Mouse (Mus musculus): ENCODE data around the gene Baat.

- TF ChIP-seq CTCF (conservative IDR thresholded peaks at IDR 0.05; ENCODE audit: low read length) (no peak), POU5F1 (IDR thresholded peaks at IDR 0.05; ENCODE audit: borderline replicate concordance, low read length) (no peak), NANOG (IDR thresholded peaks at IDR 0.05; ENCODE audit: borderline replicate concordance, low read length) (no peak)
These were observed 2.8 kb downstream of the Baat start for GRCm38 (mm10) chr4:49503563-49503962.

All from E14TG2a.4 (cell line).